Mouse (Mus musculus) T-cell, adult 2 months (primary cell): ENCODE data around the gene Tekt3.

Experiments
- DNase-seq: peaks from one replicate; pipeline ENCODE4 v3.0.0; 2022; ENCODE audit warnings: low spot score

The Tekt3 gene

DNA sequence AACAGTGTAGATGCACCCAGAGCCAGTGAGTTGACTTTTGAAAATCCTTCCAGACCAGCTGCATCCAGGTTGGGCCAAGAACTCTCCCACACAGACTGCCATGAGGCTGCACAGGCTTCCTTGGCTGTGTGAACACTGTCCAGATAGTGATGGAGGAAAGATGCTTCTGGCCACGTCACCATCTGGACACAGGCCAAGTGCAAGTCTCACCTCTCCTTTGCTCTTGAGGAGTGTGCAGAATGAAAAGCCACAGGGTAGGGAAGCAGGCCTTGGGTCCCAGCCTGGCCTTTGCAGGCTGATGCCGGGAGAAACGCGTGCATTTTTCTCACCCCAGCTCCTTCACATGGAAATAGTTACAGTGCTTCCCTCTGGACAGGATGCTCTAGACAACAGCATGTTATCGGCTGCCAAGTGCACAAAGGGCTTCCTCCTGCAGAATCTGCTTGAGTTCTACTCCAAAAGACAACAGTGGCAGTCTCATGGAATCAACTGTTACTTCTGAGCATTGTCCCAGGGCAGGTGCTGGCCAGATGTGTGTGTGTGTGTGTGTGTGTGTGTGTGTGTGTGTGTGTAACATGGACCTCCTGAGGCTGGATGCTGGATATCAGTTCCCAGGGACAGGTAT lies 64.5 kb downstream of the Tekt3 start:
- DNase-seq: no peak

DNA sequence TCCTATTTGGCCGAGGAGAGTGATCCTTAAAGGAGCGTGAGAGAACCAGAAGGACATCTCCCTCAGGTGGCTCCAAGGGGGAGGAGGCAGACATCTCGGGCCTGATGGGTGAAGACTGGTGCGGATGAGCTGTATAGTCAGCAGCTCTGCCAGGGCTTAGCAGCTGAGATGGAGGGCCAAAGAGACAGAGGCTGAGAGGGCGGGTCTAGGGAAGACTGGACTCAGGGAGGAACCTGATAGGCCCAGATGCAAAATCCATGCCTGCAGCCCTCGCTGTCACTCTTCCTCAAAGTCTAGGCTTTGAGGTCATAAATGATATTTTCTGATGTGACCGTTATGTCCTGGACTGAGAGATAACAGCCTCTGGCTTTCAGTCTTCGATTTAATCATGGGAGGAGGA lies 65.5 kb downstream of the Tekt3 start:
- DNase-seq: no peak

DNA sequence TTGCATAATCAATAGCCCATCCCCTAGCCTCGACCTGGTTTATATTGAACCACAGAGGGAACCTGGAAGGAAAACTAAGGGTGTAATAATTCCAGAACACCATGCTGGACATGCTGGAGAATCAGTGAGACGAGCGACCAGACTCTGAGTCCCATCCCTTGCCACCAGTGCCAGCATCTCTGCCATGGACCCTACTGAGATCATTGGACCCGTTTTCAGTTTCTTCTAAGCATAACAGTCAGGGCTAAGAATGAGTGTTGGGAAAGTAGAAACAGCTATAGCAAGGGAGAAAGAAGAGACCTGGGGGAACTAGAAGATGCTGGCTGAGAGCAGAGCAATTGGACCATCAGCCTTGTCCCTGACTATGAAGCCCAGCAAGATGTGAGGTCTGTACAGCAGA lies 66.1 kb downstream of the Tekt3 start:
- no peak for DNase-seq

DNA sequence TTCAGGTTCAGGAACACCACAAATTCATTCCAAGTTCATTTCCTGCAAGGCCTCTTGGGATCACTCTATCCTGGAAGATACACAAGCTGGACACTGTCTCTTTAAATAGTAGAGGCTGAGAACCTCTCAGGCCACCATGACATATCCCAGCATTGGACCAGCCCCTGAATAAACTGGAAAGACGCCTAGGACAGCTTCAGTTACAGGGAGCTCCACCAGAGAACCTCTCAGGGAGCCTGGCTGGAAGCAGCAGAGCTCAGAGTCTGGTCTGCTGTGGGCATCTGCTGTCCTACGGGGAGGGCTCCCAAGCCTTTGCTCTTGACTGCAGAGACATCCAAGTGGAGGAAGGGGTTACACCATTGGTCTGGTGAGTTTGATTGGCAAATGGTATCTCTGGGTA lies 67.3 kb downstream of the Tekt3 start, which contains the start of gene Pmp22:
TSS of gene Pmp22 (plus strand) at position 199 of the 400 bp plus-strand sequence.
- DNase-seq: no peak

DNA sequence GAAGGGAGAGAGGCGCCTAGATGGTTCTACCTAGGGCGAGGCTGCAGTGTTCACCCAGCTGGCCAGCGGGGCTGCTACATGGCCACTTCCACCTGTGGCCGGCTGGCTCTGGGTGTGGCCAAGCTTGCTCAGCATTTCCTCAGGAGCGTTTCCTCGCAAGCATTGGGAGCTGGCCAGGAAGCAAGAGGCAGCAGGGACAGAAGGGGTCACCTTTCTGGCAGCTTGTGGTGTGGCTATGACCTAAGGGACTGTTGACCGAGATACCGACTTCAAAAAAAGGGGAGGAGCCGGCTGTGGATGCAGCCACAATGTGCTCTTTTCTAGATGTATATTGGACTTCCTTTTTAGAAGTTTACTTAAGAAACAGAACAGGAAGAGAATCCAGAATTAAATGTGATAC lies 67.9 kb downstream of the Tekt3 start:
- no peak for DNase-seq

DNA sequence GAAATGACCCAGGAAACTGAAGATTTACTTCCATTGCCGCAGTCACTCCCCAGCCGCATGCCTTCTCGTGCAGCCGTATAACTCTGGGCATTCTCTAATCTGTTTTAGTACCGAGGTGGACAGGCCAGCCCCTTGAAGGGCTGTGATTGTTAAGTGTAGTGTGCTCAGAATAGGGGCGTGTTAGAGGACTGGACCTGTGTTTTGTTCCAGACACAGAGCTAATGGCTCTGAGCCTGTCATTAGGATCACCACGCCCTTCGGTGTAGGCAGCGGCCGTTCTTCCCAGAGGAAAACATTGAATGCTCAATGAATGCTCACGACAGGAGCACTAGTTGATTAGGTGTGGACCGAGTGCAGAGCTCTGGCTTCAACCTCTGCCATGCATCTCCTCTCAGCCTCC lies 68.4 kb downstream of the Tekt3 start:
- DNase-seq: no peak

DNA sequence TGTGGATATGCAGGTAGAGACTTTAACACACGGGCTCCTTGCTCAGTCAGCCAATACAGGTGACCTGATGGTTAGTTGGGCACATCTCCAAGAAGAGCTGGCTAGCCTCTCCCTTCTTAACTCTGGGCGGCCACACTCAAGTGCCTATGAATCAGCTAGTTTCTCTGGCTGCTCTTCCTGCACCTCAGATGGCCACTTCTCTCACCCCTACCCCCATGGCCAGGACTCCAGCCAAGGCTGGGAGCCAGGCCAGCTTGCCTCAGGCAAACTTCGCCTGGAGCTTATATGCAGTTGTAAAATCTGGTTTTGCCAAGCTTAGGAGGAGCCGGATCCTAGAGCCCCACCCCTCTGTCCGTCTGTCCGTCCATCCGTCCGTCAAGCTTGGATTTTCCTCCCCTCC lies 69.0 kb downstream of the Tekt3 start:
- DNase-seq: no peak

DNA sequence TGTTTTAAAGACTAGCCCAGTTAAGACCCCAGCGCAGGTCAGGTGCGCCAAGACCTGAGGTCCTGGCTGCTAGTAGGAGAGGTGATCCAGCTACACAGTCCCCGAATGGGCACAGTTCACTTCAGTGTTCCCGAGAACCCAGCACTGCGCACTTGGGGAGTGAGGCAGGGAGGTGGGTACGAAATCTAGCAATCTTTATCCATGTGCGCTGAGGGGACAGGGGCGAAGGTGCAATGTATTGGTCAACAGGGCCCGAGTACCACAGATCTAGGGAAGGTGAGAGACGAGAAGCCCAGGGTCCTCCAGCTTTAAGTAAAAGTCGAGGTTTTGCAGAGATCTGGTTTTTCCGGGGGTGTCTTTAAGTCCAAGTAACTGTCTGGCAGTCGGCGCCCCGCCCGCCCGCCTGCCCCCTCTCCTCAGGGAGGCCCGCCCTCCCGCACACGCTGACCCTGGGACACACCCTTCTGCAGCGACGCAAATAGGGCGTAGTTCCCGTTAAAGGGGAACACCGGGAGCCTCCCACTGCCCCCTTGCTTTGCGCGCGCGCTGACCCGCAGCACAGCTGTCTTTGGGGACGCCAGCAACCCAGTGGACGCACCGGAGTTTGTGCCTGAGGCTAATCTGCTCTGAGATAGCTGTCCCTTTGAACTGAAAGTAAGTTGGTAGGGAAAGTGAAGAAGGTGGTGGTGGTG lies 69.7 kb downstream of the Tekt3 start:
- DNase-seq: no peak

DNA sequence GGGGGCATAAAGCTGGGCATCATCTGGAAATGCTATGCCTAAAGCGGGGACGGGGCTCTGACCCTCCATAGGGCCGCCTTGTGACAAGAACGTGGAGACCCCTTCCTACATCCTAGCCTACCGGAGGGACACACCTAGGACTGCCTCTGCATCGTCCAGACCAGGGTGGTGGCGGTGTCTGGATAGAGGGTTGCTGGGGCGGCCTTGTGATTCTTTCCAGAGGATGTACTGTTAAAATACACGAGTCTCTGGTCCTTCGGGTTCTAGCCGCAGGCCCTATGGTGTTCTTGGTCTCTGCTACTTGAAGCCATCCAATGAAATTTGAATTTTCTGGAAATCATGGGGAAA lies 70.2 kb downstream of the Tekt3 start:
- DNase-seq: no peak

DNA sequence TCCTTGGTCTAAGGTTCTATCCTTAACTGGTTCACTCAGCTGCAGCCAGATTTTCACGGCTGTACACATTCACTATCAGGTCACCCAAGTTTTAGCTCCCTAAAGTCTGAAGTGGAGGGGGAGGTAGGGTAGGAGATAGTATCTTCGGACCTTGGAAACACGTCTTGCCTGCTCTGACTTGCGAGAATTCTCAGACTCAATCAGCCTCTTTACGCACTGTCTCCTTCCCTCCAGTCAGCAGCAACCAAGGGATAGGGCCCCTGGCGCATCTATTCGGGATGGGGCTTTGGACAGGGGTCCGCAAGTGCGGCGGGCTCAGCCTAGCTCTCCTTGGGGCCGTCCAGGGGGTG lies 70.7 kb downstream of the Tekt3 start:
- DNase-seq: no peak

DNA sequence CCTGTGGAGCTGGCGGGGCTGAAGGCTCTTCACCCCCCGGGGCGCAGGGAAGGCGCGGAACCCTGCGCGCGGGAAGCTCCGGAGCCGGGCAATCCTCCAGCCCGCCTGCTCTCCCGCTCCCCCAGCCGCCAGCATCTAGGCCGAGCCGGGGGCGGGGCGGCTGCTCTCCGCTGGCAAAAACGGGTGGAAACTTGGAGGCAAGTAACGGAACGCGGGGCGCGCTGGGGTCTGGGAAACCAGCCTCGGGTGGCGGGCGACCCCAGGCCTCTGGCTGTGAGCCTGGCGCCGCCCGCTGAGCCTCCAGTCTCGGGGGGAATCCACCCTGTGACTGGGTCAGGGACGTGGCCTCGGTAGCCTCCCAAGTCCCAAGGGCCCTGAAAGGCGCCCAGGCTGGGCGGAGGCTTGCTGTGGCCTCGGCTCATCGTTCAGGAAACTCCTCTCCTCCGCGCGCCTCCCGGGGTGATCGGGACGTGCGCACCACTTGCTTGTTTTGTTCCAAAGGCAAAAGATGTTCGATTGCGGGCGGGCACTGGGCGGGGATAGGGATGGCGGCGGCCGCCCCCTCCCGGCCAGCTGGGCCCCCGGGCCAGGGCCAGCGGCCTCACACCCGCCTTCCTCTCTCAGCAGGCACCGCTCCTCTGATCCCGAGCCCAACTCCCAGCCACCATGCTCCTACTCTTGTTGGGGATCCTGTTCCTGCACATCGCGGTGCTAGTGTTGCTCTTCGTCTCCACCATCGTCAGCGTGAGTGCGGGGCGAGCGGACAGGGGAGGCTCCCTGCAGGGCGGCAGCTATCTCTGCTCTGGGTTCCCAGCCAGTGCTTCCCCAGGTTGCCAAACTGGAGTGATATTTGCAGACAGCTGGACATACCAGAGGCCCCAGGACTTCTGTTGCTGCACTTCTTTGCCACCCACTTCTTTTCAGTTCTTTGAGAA lies 71.3 kb downstream of the Tekt3 start:
- no peak for DNase-seq

DNA sequence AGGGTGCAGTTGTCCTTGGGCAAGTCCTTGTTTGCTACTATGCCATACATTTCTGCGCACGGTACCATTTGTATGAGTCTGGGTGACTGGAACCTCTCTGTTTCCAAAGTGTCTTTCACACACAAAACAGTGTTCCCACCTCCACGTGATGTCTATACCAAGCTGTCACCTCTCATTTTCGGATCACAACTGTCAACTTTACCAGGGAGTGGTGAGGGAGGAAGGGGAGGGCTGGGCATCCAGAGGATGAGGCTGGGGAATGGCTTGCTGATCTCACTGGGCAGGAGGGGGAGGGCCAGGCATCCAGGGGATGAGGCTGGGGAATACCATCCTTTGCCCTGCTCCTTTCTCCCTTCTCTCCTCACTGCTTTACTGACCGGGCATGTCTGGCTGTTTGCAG lies 72.6 kb downstream of the Tekt3 start:
- DNase-seq: no peak

DNA sequence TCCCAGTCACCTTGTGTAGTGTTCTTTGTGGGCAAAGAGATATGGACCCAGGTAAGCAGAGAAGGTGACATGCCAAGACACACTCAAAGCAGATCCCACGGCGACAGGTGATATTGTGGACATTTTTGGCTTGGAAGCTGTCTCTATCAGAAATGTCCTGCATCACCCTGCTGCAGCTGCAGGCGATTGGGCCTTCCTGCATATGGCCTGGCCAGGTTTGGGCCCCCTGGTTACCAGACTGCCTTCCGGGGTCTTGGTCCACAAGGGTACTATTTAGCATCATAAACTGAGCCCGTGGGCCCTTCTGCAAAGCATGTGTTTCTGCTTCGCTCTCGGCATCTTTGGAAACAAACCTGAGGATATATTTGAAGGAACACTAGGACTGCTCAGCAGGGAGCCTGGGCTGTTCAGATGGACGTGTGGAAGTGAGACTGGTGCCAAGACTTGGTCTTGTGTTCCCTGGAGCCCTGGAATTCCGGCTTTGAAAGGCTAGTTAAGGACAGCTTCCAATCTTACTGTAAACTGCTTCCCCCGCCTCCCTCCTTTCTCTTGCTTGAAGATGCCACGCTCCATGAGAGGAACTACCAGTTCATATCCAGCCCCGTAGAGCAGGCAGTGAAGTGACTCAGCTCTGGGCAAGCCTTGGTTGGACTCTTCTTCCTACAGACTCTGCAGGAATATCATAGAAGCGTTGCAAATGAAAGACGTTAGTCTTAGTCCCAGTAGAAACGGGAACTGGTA lies 73.5 kb downstream of the Tekt3 start:
- no peak for DNase-seq

DNA sequence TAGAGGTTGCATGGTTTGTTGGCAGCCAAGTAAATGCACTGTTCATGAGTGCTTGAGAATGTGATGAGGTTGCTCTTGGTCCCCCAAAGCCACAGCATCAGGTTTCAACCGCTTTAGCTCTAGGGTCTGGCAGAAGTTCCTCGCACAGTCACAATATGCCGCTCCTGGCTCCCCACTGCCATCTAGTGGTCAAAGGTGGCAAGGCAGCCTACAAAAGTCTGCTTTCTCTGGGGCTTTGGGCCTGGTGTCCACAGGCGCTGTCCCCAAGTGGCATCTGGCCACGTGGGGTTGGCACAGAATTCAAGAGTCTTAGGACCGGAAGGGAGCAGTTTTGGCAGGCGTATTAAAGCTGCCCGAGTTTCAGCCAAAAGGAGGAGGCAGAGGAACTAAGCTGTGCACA lies 74.2 kb downstream of the Tekt3 start:
- peak; percentile 46 for DNase-seq

DNA sequence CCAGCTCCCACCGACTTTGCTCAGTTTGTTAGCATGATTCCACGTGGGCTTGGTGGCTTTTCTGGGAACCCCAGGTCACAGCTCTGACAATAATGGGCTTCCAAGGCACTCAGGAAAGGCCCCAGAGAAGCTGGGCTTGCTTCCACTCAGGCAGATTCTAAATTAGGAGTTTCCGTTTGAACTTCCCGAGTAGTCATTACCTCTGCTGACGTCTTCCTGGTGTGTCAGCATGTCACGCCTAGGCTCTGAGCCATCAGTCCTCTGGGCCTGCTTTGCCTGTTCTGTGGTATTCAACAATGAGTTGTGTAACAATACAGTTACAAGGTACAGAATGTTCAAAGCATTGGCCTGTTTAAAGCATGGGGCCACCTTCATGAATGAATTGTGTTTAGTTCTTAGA lies 74.8 kb downstream of the Tekt3 start:
- no peak for DNase-seq

DNA sequence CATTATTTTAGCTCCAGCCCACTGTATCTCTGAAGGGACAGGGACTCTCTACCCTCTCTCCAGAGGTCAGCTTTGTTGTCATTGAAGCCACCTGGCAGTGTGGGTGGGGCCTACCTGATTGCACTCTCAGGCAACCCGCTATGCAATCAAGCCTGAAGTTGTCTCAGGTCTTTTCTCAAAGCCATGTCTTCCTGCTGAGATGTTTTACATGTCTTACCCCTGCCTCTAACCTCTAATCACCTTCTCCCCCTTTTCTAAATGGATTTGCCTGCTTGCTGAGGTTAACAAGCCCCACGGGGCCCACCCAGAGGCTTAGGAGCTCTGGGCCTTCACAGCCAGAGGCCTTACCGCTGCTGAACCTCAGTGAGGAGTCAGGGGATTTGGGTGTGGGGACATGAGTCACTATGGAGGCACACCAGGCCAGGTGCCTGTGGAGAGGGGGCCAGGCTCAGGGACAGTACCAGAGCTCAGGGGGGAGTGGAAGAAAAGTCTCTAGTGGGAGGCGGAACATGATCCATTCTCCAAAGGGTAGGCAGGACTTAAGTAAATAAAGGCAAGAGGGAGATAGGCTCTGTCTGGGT lies 75.5 kb downstream of the Tekt3 start:
- DNase-seq: no peak

DNA sequence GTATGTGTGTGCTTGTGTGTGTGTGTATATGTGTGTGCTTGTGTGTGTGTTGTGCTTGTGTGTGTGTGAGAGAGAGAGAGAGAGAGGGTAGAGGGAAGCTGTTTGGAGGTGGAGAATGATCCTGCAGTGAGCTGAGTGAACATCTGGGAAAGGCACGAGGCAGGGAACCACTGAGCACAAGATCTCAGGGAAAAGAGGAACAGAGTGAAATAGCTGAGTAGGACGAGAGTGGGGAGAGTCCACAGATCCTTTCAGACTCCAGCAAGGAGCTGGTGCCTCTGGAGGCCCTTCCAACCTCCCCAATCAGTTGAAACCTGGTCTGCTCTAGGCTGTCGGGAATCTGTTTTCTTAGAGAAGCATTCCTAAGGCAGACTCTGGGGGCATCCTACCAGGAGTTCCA lies 77.3 kb downstream of the Tekt3 start:
- DNase-seq: no peak

DNA sequence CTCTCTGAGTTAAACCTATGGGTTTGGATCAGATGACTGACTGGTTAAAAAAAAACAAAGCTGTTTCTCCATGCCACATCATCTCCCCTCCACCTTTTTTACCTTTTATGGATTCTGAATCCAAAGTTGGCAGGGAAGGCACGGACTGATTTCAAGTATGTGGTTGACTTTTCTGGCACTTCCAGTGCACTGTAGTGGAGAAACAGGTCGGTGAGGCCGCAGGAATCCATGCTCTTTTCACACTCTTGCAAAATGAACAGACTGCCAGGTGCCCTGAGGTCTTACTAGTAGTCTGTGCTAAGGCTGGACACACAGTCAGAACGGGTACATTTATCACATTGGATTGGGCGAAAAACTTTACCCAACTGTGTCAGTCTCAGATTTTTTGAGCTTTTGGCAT lies 80.9 kb downstream of the Tekt3 start:
- no peak for DNase-seq

DNA sequence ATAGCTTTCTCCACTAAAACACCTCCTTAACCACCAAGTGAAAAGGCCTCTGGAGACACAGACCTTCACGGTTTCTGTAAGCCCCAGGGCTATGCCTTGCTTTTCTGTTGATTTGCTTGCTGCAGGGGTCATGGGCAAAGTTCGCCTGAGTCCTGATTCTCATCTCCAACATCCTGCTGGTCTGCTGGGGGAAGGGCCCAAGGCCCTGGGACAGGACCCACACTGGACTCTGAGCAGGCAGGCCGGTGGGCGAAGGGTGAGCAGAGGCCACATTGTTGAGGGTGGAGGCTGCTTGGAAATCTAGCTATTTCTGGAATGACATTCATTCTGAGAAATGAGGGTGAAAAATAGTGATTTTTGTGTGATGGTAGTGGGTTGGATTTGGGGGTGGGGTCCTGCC lies 81.4 kb downstream of the Tekt3 start:
- no peak for DNase-seq

DNA sequence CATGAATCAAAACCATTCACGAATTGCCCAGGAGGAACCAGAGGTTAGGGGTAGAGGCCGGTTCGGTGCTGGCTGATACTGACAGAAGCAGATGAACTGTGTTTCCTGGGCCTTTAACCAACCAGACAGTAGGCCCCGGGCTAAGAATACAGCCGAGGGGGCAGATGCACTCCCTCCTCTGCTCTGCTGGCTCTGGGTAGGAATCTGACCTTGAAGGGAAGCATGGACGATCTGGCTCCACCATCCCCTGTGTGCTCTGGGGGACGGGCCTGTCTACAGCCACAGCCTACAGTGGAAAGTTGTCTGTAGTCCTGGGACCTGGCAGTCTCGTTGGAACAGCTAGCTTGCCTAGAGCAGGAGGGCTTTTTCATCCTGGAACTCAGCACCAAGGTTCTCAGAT lies 82.0 kb downstream of the Tekt3 start:
- DNase-seq: no peak
